Mouse (Mus musculus) layer of hippocampus, adult 8-10 months (tissue): ENCODE data around the gene Eif2b3. TPM values are rescaled to one million over a fixed set of nuclear protein-coding genes. Genes with fewer than 3 reads are reported as not detected.

ENCODE experiments used
- total RNA-seq, 4 experiments: library from RNA; stranded (reverse); gene quantifications; 2 replicates each; pipeline ENCODE4 v1.2.4; 2022

The Eif2b3 gene
- total RNA-seq, 4 experiments from 2014 or later = 20.0 to 25.1 (median 21.3) TPM

Other genes with a start within 250 kb of the Eif2b3 start
- gene Toe1, start 211.8 kb upstream of the Eif2b3 start, total RNA-seq = 10 to 100 TPM; 11.3 to 16.1 (median 14.0) TPM
- gene Mutyh, start 211.7 kb upstream of the Eif2b3 start, total RNA-seq = 1 to 10 TPM; 2.0 to 4.9 (median 2.9) TPM
- 1 to 10 TPM; 3.1 to 5.5 (median 5.2) TPM for gene Hpdl, start 197.7 kb upstream of the Eif2b3 start, total RNA-seq
- gene Zswim5, start 142.0 kb upstream of the Eif2b3 start, total RNA-seq = 10 to 100 TPM; 14.5 to 17.4 (median 16.1) TPM
- gene Urod, start 25.0 kb upstream of the Eif2b3 start, total RNA-seq = 10 to 100 TPM; 62.0 to 68.1 (median 64.8) TPM
- 10 to 100 TPM; 41.3 to 54.7 (median 42.2) TPM for gene Hectd3, start 24.1 kb upstream of the Eif2b3 start, total RNA-seq
- gene Ptch2, start 76.7 kb downstream of the Eif2b3 start, total RNA-seq = 1 to 10 TPM; 1.7 to 3.4 (median 2.2) TPM
- 10 to 100 TPM; 12.9 to 18.3 (median 16.2) TPM for gene Btbd19, start 106.3 kb downstream of the Eif2b3 start, total RNA-seq
- under 1 TPM; 0.74 to 0.81 (median 0.78) TPM for gene Tctex1d4, start 107.4 kb downstream of the Eif2b3 start, total RNA-seq
- gene Plk3, start 114.6 kb downstream of the Eif2b3 start, total RNA-seq = 1 to 10 TPM; 9.0 to 10.0 (median 9.6) TPM
- 100 to 1,000 TPM; 448 to 635 (median 527) TPM for gene Rps8, start 136.8 kb downstream of the Eif2b3 start, total RNA-seq
- under 1 TPM; 0.20 to 0.69 (median 0.37) TPM for gene Kif2c, start 163.2 kb downstream of the Eif2b3 start, total RNA-seq
- gene Tmem53, start 232.5 kb downstream of the Eif2b3 start, total RNA-seq = 1 to 10 TPM; 4.2 to 5.9 (median 5.7) TPM
- gene Armh1, start 232.7 kb downstream of the Eif2b3 start, total RNA-seq = under 1 TPM; 0.40 to 0.75 (median 0.59) TPM